Mouse (Mus musculus): ENCODE measurements around the gene Tfeb. TPM values are rescaled to one million over a fixed set of nuclear protein-coding genes. Genes with fewer than 3 reads are reported as not detected.

The Tfeb gene
- total and polyA plus RNA-seq, 3 experiments: 16.4 to 22.8 TPM; not detected in 1

- Histone ChIP-seq H3K36me3 (ENCODE audit: control insufficient read depth in 1 of 2, insufficient read depth in 2 of 2, low read length in 2 of 2) (peaks cover 0 to 5% of the 10 kb centered on the region in 2 experiments; a peak in 2 of 4 replicates), H3K9me3 (replicated peaks; ENCODE audit: insufficient read depth, low read length) (no peaks in the 10 kb centered on the region), H3K4me3 (ENCODE audit: control insufficient read depth in 1 of 2, insufficient read depth in 1 of 2, low read depth in 2 of 2, low read length in 2 of 2) (no peak overlapping the region), H3K9ac (ENCODE audit: control insufficient read depth, low read depth, low read length, poor library complexity, severe bottlenecking) (no peak overlapping the region), H3K4me1 (ENCODE audit: control insufficient read depth in 1 of 2, insufficient read depth in 2 of 2, low read length in 2 of 2) (peaks cover 0 to 7% of the 10 kb centered on the region in 2 experiments; a peak in 3 of 4 replicates), H3K27me3 (ENCODE audit: control insufficient read depth in 1 of 2, insufficient read depth in 2 of 2, low read length in 2 of 2) (no peaks in the 10 kb centered on the region), H3K79me2 (ENCODE audit: control insufficient read depth, insufficient read depth, low read length, poor library complexity) (no peaks in the 10 kb centered on the region), H3K27ac (ENCODE audit: control insufficient read depth, low read depth, low read length) (no peak overlapping the region)
- DNase-seq (ENCODE audit: low read depth, low spot score): no peak
- TF ChIP-seq POLR2A (IDR thresholded peaks at IDR 0.05; ENCODE audit: control insufficient read depth in 1 of 2, insufficient read depth in 1 of 2, low read depth in 1 of 2, low read length in 2 of 2, poor library complexity in 1 of 2): no peak
- TF ChIP-seq CTCF (IDR thresholded peaks at IDR 0.05 in 2 of 3, conservative IDR thresholded peaks at IDR 0.05 in 1 of 3; ENCODE audit: control insufficient read depth in 1 of 3, insufficient read depth in 1 of 3, low read depth in 2 of 3, low read length in 3 of 3, poor library complexity in 1 of 3, severe bottlenecking in 1 of 3): no peak
- no peak for TF ChIP-seq HCFC1 (IDR thresholded peaks at IDR 0.05; ENCODE audit: low read depth, low read length)
- no peak for TF ChIP-seq POLR2AphosphoS5 (IDR thresholded peaks at IDR 0.05; ENCODE audit: borderline replicate concordance, low read depth, low read length)
- TF ChIP-seq RAD21 (IDR thresholded peaks at IDR 0.05; ENCODE audit: low read depth, low read length): no peak
- no peak for TF ChIP-seq SMC3 (IDR thresholded peaks at IDR 0.05; ENCODE audit: low read depth, low read length)
- TF ChIP-seq SIN3A (IDR thresholded peaks at IDR 0.05; ENCODE audit: low read length): no peak
- TF ChIP-seq ETS1 (IDR thresholded peaks at IDR 0.05; ENCODE audit: low read depth, low read length): no peak
- TF ChIP-seq MYC (IDR thresholded peaks at IDR 0.05; ENCODE audit: low read depth, low read length): no peak
- TF ChIP-seq CHD1 (IDR thresholded peaks at IDR 0.05; ENCODE audit: low read depth, low read length): no peak
- no peak for TF ChIP-seq GABPA (IDR thresholded peaks at IDR 0.05; ENCODE audit: low read depth, low read length)
- no peak for TF ChIP-seq TBP (IDR thresholded peaks at IDR 0.05; ENCODE audit: low read depth, low read length)
- TF ChIP-seq MAX (IDR thresholded peaks at IDR 0.05; ENCODE audit: low read length): no peak
- TF ChIP-seq MAZ (IDR thresholded peaks at IDR 0.05; ENCODE audit: low read depth, low read length): no peak
- TF ChIP-seq MAFK (IDR thresholded peaks at IDR 0.05; ENCODE audit: borderline replicate concordance, low read depth, low read length): no peak
- TF ChIP-seq EP300 (IDR thresholded peaks at IDR 0.05; ENCODE audit: low read depth in 1 of 2, low read length in 2 of 2): no peak
- TF ChIP-seq RCOR1 (IDR thresholded peaks at IDR 0.05; ENCODE audit: low read depth, low read length): no peak
- no peak for TF ChIP-seq MXI1 (IDR thresholded peaks at IDR 0.05; ENCODE audit: low read depth, low read length)
- no peak for TF ChIP-seq TAL1 (IDR thresholded peaks at IDR 0.05; ENCODE audit: low read length)
Measured at GRCm38 (mm10) chr17:47707961-47708360, 28.9 kb upstream of the Tfeb start.

- Histone ChIP-seq H3K9ac (ENCODE audit: control insufficient read depth, low read depth, low read length, poor library complexity, severe bottlenecking) (no peak overlapping the region), H3K27me3 (ENCODE audit: control insufficient read depth in 1 of 2, insufficient read depth in 2 of 2, low read length in 2 of 2) (no peaks in the 10 kb centered on the region), H3K79me2 (ENCODE audit: control insufficient read depth, insufficient read depth, low read length, poor library complexity) (no peaks in the 10 kb centered on the region), H3K4me1 (ENCODE audit: control insufficient read depth in 1 of 2, insufficient read depth in 2 of 2, low read length in 2 of 2) (peaks cover 0 to 7% of the 10 kb centered on the region in 2 experiments; a peak in 3 of 4 replicates), H3K27ac (ENCODE audit: control insufficient read depth, low read depth, low read length) (no peak overlapping the region), H3K9me3 (replicated peaks; ENCODE audit: insufficient read depth, low read length) (no peaks in the 10 kb centered on the region), H3K36me3 (ENCODE audit: control insufficient read depth in 1 of 2, insufficient read depth in 2 of 2, low read length in 2 of 2) (peaks cover 0 to 5% of the 10 kb centered on the region in 2 experiments; a peak in 2 of 4 replicates), H3K4me3 (ENCODE audit: control insufficient read depth in 1 of 2, insufficient read depth in 1 of 2, low read depth in 2 of 2, low read length in 2 of 2) (no peak overlapping the region)
- no peak for DNase-seq (ENCODE audit: low read depth, low spot score)
- TF ChIP-seq MAFK (IDR thresholded peaks at IDR 0.05; ENCODE audit: borderline replicate concordance, low read depth, low read length): no peak
- no peak for TF ChIP-seq ZNF384 (IDR thresholded peaks at IDR 0.05; ENCODE audit: low read depth, low read length)
- no peak for TF ChIP-seq RAD21 (IDR thresholded peaks at IDR 0.05; ENCODE audit: low read depth, low read length)
- no peak for TF ChIP-seq POLR2AphosphoS2 (IDR thresholded peaks at IDR 0.05; ENCODE audit: low read length)
Measured at GRCm38 (mm10) chr17:47708972-47709371, 27.9 kb upstream of the Tfeb start.
